Mouse (Mus musculus) kidney, embryonic 16.5 days (tissue): ENCODE measurements around the gene Robo1. TPM values are rescaled to one million over a fixed set of nuclear protein-coding genes. Genes with fewer than 3 reads are reported as not detected.
A peak's percentile ranks its signal among the peaks of the same experiment; 100 is the strongest.

Experiments used
- ATAC-seq: fragments of 200-750 bp; cut with Nextera tagmentation; 2 replicates; pipeline ENCODE4 v1.8.0; 2017; ENCODE audit warnings: moderate TSS enrichment; ENCODE audit not compliant: low FRiP score, low TSS enrichment
- H3K27ac ChIP-seq: fragments of 300-500 bp; sonication (generic); 2 replicates; pipeline ENCODE4 v1.5.1; 2014; ENCODE audit warnings: low read length
- H3K27me3 ChIP-seq: fragments of 300-500 bp; sonication (generic); 2 replicates; pipeline ENCODE4 v1.6.1; 2014; ENCODE audit warnings: low read length, control low read depth, mixed read lengths; ENCODE audit not compliant: insufficient read depth
- H3K36me3 ChIP-seq: fragments of 300-500 bp; sonication (generic); 2 replicates; pipeline ENCODE4 v1.6.1; 2014; ENCODE audit warnings: low read length, control low read depth, mixed read lengths; ENCODE audit not compliant: insufficient read depth
- H3K4me1 ChIP-seq: fragments of 300-500 bp; sonication (generic); 2 replicates; pipeline ENCODE4 v1.6.1; 2014; ENCODE audit warnings: low read length, control low read depth, mixed read lengths; ENCODE audit not compliant: insufficient read depth
- H3K4me2 ChIP-seq: fragments of 300-500 bp; sonication (generic); replicated peaks from 2 replicates; pipeline ENCODE4 v1.6.1; 2014; ENCODE audit warnings: low read depth, low read length
- H3K4me3 ChIP-seq: fragments of 300-500 bp; sonication (generic); 2 replicates; pipeline ENCODE4 v1.5.1; 2014; ENCODE audit warnings: mild to moderate bottlenecking, low read length
- H3K9ac ChIP-seq: fragments of 300-500 bp; sonication (generic); replicated peaks from 2 replicates; pipeline ENCODE4 v1.6.1; 2014; ENCODE audit warnings: low read length
- H3K9me3 ChIP-seq: fragments of 300-500 bp; sonication (generic); 2 replicates; pipeline ENCODE4 v1.6.1; 2016; ENCODE audit warnings: low read length, control low read depth
- WGBS: fragments of 180-500 bp; shearing (Covaris S2); extraction: QIAGEN DNeasy Blood & Tissue Kit; methylation state at CpG from one replicate; pipeline ENCODE4 v1.1.7; 2014; 5-methylcytosine and 5-hydroxymethylcytosine counted together
- polyA plus RNA-seq: library from polyadenylated mRNA; unstranded; fragments of >200 nt; fragmentation: Nextera tagmentation; extraction: Ambion mirVana; gene quantifications from 2 replicates; pipeline ENCODE4 v1.2.1, GENCODE M21; 2015

Gene Robo1
- polyA plus RNA-seq, 1 experiment from 2014 or later = 24.8 TPM

DNA sequence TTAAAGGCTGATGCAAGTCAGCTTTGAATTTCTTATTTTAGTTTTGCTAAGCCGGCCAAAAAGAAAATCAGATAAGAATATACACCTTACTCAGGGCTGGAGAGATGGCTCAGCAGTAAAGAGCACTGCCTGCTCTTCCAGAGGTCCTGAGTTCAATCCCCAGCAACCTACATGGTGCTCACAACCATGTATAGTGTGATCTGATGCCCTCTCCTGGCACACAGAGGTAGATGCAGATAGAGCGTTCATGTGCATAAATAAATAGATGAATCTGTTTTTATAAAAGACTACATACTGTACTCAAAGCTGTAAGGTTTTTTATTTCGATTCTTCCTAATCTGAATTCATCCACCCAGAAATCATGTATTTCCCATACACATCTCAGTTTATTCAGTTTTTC is 655.7 kb downstream of the Robo1 start:
- H3K4me1 ChIP-seq = no peaks in the 10 kb centered on the region
- H3K9me3 ChIP-seq = peaks cover 6% of the 10 kb centered on the region
- no peaks in the 10 kb centered on the region for H3K27me3 ChIP-seq
- no peak for ATAC-seq
- H3K9ac ChIP-seq = no peak overlapping the region
- no peak overlapping the region for H3K27ac ChIP-seq
- peaks cover 17% of the 10 kb centered on the region for H3K36me3 ChIP-seq
- H3K4me2 ChIP-seq = no peak overlapping the region
- WGBS = 95% methylated on average over 3 of the region's 3 CpGs
- no peak overlapping the region for H3K4me3 ChIP-seq

DNA sequence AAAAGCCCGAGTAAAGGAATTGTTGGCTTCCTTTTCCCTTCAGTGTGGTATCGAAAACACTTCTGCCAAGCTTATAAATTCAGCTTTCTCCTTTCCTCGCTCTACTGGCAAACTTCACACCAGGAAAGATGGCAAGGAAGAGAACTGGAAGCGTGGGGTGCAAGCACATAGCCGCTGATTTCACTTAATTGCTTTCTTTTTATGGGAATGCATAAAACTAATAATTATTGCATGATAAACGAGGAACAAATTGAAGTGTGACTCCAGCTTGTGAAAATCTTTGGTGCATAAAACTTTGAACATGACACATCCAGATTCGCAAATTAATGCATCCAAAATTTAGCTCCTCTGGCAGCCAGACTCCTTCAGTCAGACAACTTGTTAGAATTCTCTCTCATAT is 659.4 kb downstream of the Robo1 start:
- no peak for ATAC-seq
- H3K27me3 ChIP-seq = no peaks in the 10 kb centered on the region
- H3K27ac ChIP-seq = no peak overlapping the region
- peaks cover 6% of the 10 kb centered on the region for H3K9me3 ChIP-seq
- WGBS = 81% methylated on average over 7 of the region's 7 CpGs
- H3K9ac ChIP-seq = no peak overlapping the region
- H3K4me1 ChIP-seq = no peaks in the 10 kb centered on the region
- no peak overlapping the region for H3K4me2 ChIP-seq
- peaks cover 11% of the 10 kb centered on the region for H3K36me3 ChIP-seq
- H3K4me3 ChIP-seq = no peak overlapping the region

GRCm38 (mm10) chr16:72969990-72970389 is 661.9 kb downstream of the Robo1 start:
- Histone ChIP-seq H3K27ac (no peak overlapping the region), H3K4me3 (no peak overlapping the region), H3K36me3 (peaks cover 4% of the 10 kb centered on the region; the same call in 1 of the 2 replicates), H3K9ac (no peak overlapping the region), H3K27me3 (no peaks in the 10 kb centered on the region), H3K4me1 (no peaks in the 10 kb centered on the region), H3K9me3 (no peaks in the 10 kb centered on the region), H3K4me2 (no peak overlapping the region)
- ATAC-seq = no peak
- 81% methylated on average over 7 of the region's 7 CpGs for WGBS

DNA sequence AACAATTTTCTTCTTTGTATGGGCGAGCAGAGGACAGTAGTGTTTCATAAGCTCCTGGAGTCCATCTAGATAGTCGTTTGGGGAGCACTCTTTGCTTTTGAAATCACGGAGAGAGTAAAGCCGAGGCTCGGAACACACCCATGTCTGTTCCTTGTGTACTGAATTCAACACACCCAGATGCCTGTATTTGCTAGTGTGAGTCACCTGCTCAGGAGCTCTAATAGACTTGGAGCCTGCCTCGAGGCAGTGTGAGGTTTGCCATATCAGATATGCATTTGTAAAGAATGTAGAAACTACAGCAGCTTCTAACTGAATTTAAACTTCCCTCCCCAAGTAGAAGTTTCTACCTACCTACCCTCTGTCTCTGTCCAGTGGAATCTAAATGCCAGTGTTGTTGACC is 665.6 kb downstream of the Robo1 start:
- Histone ChIP-seq H3K4me3 (no peak overlapping the region), H3K27me3 (no peaks in the 10 kb centered on the region), H3K9me3 (no peaks in the 10 kb centered on the region), H3K9ac (no peak overlapping the region), H3K36me3 (peaks cover 4% of the 10 kb centered on the region; the same call in 1 of the 2 replicates), H3K4me2 (no peak overlapping the region), H3K4me1 (peaks cover 9% of the 10 kb centered on the region), H3K27ac (no peak overlapping the region)
- no peak for ATAC-seq
- 85% methylated on average over 6 of the region's 6 CpGs for WGBS

- WGBS = 93% methylated on average over 4 of the region's 4 CpGs
- Histone ChIP-seq H3K4me2 (no peak overlapping the region), H3K27ac (no peak overlapping the region), H3K4me3 (no peak overlapping the region), H3K9ac (no peak overlapping the region), H3K9me3 (no peaks in the 10 kb centered on the region), H3K4me1 (peaks cover 9% of the 10 kb centered on the region), H3K27me3 (no peaks in the 10 kb centered on the region), H3K36me3 (peaks cover 4% of the 10 kb centered on the region; the same call in 1 of the 2 replicates)
- no peak for ATAC-seq
Measured at GRCm38 (mm10) chr16:72974681-72975080, 666.6 kb downstream of the Robo1 start.

DNA sequence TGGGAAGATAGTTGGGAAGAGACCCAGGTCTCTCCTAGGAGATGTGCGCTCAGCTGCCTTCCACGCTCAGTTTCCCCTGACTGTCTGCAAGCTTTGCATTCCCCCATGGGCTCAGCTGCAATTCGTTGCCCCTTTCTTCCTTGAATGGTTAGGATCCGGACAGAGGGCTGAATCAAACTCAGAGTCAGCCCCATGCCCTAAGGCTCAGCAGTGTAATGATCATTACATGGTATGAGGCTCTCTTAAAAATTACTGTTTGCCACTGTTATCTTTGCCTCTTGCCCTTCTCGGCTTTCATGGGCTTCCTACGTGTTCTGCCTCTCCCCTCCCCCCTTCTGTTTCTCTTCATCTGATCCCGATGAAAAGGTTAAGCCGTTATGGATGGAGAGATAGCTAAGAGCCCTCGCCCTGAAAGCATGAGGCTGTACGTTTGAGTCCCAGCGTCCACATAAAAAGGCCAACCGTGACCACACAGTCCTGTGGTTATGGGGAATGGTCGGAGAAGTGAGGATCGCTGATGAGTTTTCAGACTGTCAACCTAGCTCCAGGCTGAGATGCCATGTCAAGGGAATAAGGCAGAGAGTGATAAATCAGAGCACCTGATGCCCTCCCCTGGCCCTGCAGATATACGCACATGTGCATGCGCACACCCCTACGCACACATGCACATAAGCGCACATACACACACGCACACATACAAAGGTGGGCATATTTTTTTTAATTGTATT is 668.9 kb downstream of the Robo1 start:
- Histone ChIP-seq H3K9ac (no peak overlapping the region), H3K9me3 (no peaks in the 10 kb centered on the region), H3K27ac (no peak overlapping the region), H3K4me1 (peaks cover 9% of the 10 kb centered on the region), H3K36me3 (no peaks in the 10 kb centered on the region), H3K4me3 (no peak overlapping the region), H3K4me2 (no peak overlapping the region; the same call in 1 of the 2 replicates), H3K27me3 (no peaks in the 10 kb centered on the region)
- WGBS = 49% methylated on average over 19 of the region's 19 CpGs
- ATAC-seq = peak; percentile 69

GRCm38 (mm10) chr16:72979407-72980219 is 671.5 kb downstream of the Robo1 start:
- no peaks in the 10 kb centered on the region for H3K36me3 ChIP-seq
- no peak overlapping the region for H3K4me2 ChIP-seq
- no peak overlapping the region for H3K4me3 ChIP-seq
- WGBS = 31% methylated on average over 8 of the region's 8 CpGs
- no peak overlapping the region for H3K27ac ChIP-seq
- H3K4me1 ChIP-seq = peaks cover 9% of the 10 kb centered on the region
- no peaks in the 10 kb centered on the region for H3K9me3 ChIP-seq
- ATAC-seq = peak; percentile 55
- H3K9ac ChIP-seq = no peak overlapping the region
- no peaks in the 10 kb centered on the region for H3K27me3 ChIP-seq

- 81% methylated on average over 21 of the region's 21 CpGs for WGBS
- Histone ChIP-seq H3K27ac (peak overlapping the region; percentile 82), H3K4me3 (no peak overlapping the region), H3K4me2 (no peak overlapping the region), H3K9me3 (no peaks in the 10 kb centered on the region), H3K27me3 (no peaks in the 10 kb centered on the region), H3K4me1 (0 out of 2 replicates have a peak, but pooled peaks cover 12% of the 10 kb centered on the region), H3K36me3 (peaks cover 17% of the 10 kb centered on the region; the same call in 1 of the 2 replicates), H3K9ac (no peak overlapping the region)
- peak; percentile 88 for ATAC-seq
Measured at GRCm38 (mm10) chr16:72990376-72991167, 682.5 kb downstream of the Robo1 start.

GRCm38 (mm10) chr16:72993189-72993588 is 685.1 kb downstream of the Robo1 start:
- peak; percentile 56 for ATAC-seq
- 33% methylated on average over 8 of the region's 8 CpGs for WGBS

More at GRCm38 (mm10) chr16:72993189-72993588, 685.1 kb downstream of the Robo1 start:
- Histone ChIP-seq H3K4me1 (0 out of 2 replicates have a peak, but pooled peaks cover 12% of the 10 kb centered on the region), H3K36me3 (0 out of 2 replicates have a peak, but pooled peaks cover 14% of the 10 kb centered on the region), H3K27ac (no peak overlapping the region), H3K27me3 (no peaks in the 10 kb centered on the region), H3K4me2 (no peak overlapping the region), H3K9ac (no peak overlapping the region), H3K4me3 (no peak overlapping the region), H3K9me3 (no peaks in the 10 kb centered on the region)
